Mouse (Mus musculus) heart, adult 2 months (tissue): Measurements from ENCODE around the gene Phldb1. TPM values are rescaled to one million over a fixed set of nuclear protein-coding genes. Genes with fewer than 3 reads are reported as not detected.

Source experiments
- DNase-seq, 2 experiments: peaks; one replicate each; pipeline ENCODE4 v3.0.0; 2021
- H3K27ac ChIP-seq: fragments of 200-600 bp; 2 replicates; pipeline ENCODE4 v1.8.1; 2022
- H3K27me3 ChIP-seq: fragments of 200-500 bp; 2 replicates; pipeline ENCODE4 v1.6.1; 2012; ENCODE audit warnings: mild to moderate bottlenecking, low read length, inconsistent platforms, mixed read lengths; ENCODE audit not compliant: control insufficient read depth, insufficient read depth
- H3K36me3 ChIP-seq: fragments of 200-500 bp; 2 replicates; pipeline ENCODE4 v1.6.1; 2012; ENCODE audit warnings: low read length, inconsistent platforms; ENCODE audit not compliant: control insufficient read depth, insufficient read depth
- H3K4me1 ChIP-seq: fragments of 200-500 bp; 2 replicates; pipeline ENCODE4 v1.6.1; 2011; ENCODE audit warnings: low read length; ENCODE audit not compliant: control insufficient read depth, insufficient read depth
- H3K4me3 ChIP-seq: fragments of 200-600 bp; 2 replicates; pipeline ENCODE4 v1.8.1; 2022
- H3K79me2 ChIP-seq: fragments of 200-500 bp; replicated peaks from 2 replicates; pipeline ENCODE4 v1.6.1; 2012; ENCODE audit warnings: mild to moderate bottlenecking, inconsistent platforms, low read length, moderate library complexity, mixed read lengths; ENCODE audit not compliant: control insufficient read depth, insufficient read depth
- H3K9ac ChIP-seq: fragments of 200-500 bp; 2 replicates; pipeline ENCODE4 v1.6.1; 2012; ENCODE audit warnings: low read depth, mild to moderate bottlenecking, control low read depth, inconsistent platforms, low read length, mixed read lengths
- CTCF ChIP-seq: fragments of 200-600 bp; IDR thresholded peaks from 2 replicates; pipeline ENCODE4 v1.8.1; 2022; ENCODE audit warnings: antibody characterized with exemption, mild to moderate bottlenecking, moderate library complexity
- EP300 ChIP-seq: fragments of 200-500 bp; IDR thresholded peaks from 2 replicates; pipeline ENCODE4 v1.6.1; 2011; ENCODE audit warnings: low read depth, low read length, control low read depth; ENCODE audit not compliant: insufficient read depth
- POLR2A ChIP-seq: fragments of 200-500 bp; IDR thresholded peaks from 2 replicates; pipeline ENCODE4 v1.6.1; 2011; ENCODE audit warnings: mild to moderate bottlenecking, low read depth, low read length, control low read depth; ENCODE audit not compliant: insufficient read depth
- WGBS: fragments of 180-500 bp; shearing (Covaris S2); methylation state at CpG from one replicate; pipeline ENCODE4 v1.1.7; 2018; 5-methylcytosine and 5-hydroxymethylcytosine counted together
- intact Hi-C: fragments of 180-260 bp; cut with DNase I; formaldehyde crosslinking; loops from one replicate; pipeline ENCODE4 v1.15.1; 2025
- polyA plus RNA-seq: library from polyadenylated mRNA; depleted of rRNA; stranded (reverse); fragments of >200 nt; gene quantifications from 2 replicates; pipeline ENCODE4 v1.2.3, GENCODE M21; 2012
- total RNA-seq, 2 experiments: library from RNA; stranded (reverse); gene quantifications; 2 replicates each; pipeline ENCODE4 v1.2.3; 2021

Gene Phldb1
- total and polyA plus RNA-seq, 3 experiments = 104 to 146 (median 108) TPM

GRCm38 (mm10) chr9:44740663-44741192 lies 5.7 kb upstream of the Phldb1 start:
- H3K4me1 ChIP-seq = peaks cover 1% of the 10 kb centered on the region; the same call in 1 of the 2 replicates
- H3K27me3 ChIP-seq = no peaks in the 10 kb centered on the region
- no peak overlapping the region for H3K27ac ChIP-seq
- H3K4me3 ChIP-seq = no peak overlapping the region
- no peaks in the 10 kb centered on the region for H3K79me2 ChIP-seq
- 97% methylated on average over 1 of the region's 1 CpGs for WGBS
- intact Hi-C loops = no loop called here
- no peak overlapping the region for H3K9ac ChIP-seq
- H3K36me3 ChIP-seq = peaks cover 2% of the 10 kb centered on the region
- no peak for TF ChIP-seq POLR2A
- peak; percentile 47 for TF ChIP-seq CTCF
- no peak for DNase-seq

GRCm38 (mm10) chr9:44737240-44737949 lies 2.4 kb upstream of the Phldb1 start:
- Histone ChIP-seq H3K4me3 (no peak overlapping the region), H3K36me3 (no peaks in the 10 kb centered on the region), H3K27ac (peak overlapping the region; percentile 97), H3K4me1 (peaks cover 8% of the 10 kb centered on the region), H3K27me3 (no peaks in the 10 kb centered on the region), H3K79me2 (no peaks in the 10 kb centered on the region), H3K9ac (no peak overlapping the region)
- intact Hi-C loops = loop anchor here (5.0 kb wide), 1 partner anchor 80 kb away; no protein-coding TSS in a partner anchor
- WGBS = 27% methylated on average over 8 of the region's 8 CpGs
- TF ChIP-seq EP300 (peak; percentile 88), CTCF (no peak), POLR2A (peak; percentile 38; the same call in 1 of the 2 replicates)
- DNase-seq = peak; percentile 77 to 86

GRCm38 (mm10) chr9:44736301-44736700 lies 1.3 kb upstream of the Phldb1 start:
- intact Hi-C loops = loop anchor here (5.0 kb wide), 1 partner anchor 79 kb away; no protein-coding TSS in a partner anchor
- H3K27ac ChIP-seq = peak overlapping the region; percentile 97
- WGBS = 76% methylated on average over 2 of the region's 2 CpGs

GRCm38 (mm10) chr9:44735886-44736285 lies 888 bp upstream of the Phldb1 start:
- no peak for DNase-seq
- intact Hi-C loops = loop anchor here (1.0 to 5.0 kb wide), 2 partner anchors 44 to 79 kb away; no protein-coding TSS in a partner anchor
- TF ChIP-seq EP300 = no peak
- no peak for TF ChIP-seq POLR2A
- no peak for TF ChIP-seq CTCF
- Histone ChIP-seq H3K4me3 (no peak overlapping the region), H3K27ac (peak overlapping the region; percentile 97), H3K36me3 (no peaks in the 10 kb centered on the region), H3K79me2 (no peaks in the 10 kb centered on the region), H3K27me3 (no peaks in the 10 kb centered on the region), H3K4me1 (peaks cover 11% of the 10 kb centered on the region), H3K9ac (no peak overlapping the region)
- 79% methylated on average over 6 of the region's 6 CpGs for WGBS

More at GRCm38 (mm10) chr9:44736301-44736700, 1.3 kb upstream of the Phldb1 start:
- TF ChIP-seq CTCF (no peak), EP300 (no peak), POLR2A (no peak)
- Histone ChIP-seq H3K27me3 (no peaks in the 10 kb centered on the region), H3K79me2 (no peaks in the 10 kb centered on the region), H3K36me3 (no peaks in the 10 kb centered on the region), H3K9ac (no peak overlapping the region), H3K4me1 (peaks cover 11% of the 10 kb centered on the region), H3K4me3 (no peak overlapping the region)
- no peak for DNase-seq

GRCm38 (mm10) chr9:44733671-44734523 lies 1.1 kb downstream of the Phldb1 start:
- TF ChIP-seq EP300 = no peak
- peak; percentile 47 for TF ChIP-seq POLR2A
- no peak for TF ChIP-seq CTCF
- WGBS = 9% methylated on average over 79 of the region's 79 CpGs
- Histone ChIP-seq H3K4me3 (peak overlapping the region; percentile 65), H3K79me2 (no peaks in the 10 kb centered on the region), H3K27me3 (no peaks in the 10 kb centered on the region), H3K9ac (peak overlapping the region; percentile 67), H3K27ac (peak overlapping the region; percentile 97), H3K36me3 (no peaks in the 10 kb centered on the region), H3K4me1 (peaks cover 12% of the 10 kb centered on the region)
- intact Hi-C loops = loop anchor here (2.0 to 5.0 kb wide), 2 partner anchors 33 to 247 kb away; partner anchors contain the start of genes Arcn1 and Ift46
- DNase-seq = peak; percentile 89 to 91
